Mouse (Mus musculus) stomach, postnatal 0 days (tissue): ENCODE data around the gene Arhgap15. TPM values are rescaled to one million over a fixed set of nuclear protein-coding genes. Genes with fewer than 3 reads are reported as not detected.
"Not testable (repeated sequence)": the region's sequence is repeated elsewhere in the genome, so short reads cannot be mapped to it uniquely, and the experiment has no call there.

ENCODE experiments used
- ATAC-seq: fragments of 200-750 bp; cut with Nextera tagmentation; 2 replicates; pipeline ENCODE4 v1.8.0; 2017; ENCODE audit not compliant: low FRiP score, low TSS enrichment
- DNase-seq: peaks from one replicate; pipeline ENCODE4 v3.0.0-alpha.2; 2016; ENCODE audit warnings: low spot score
- H3K27ac ChIP-seq: fragments of 300-500 bp; sonication (generic); replicated peaks from 2 replicates; pipeline ENCODE4 v1.5.1; 2014; ENCODE audit warnings: mild to moderate bottlenecking, control low read depth
- H3K27me3 ChIP-seq: fragments of 300-500 bp; sonication (generic); 2 replicates; pipeline ENCODE4 v1.6.1; 2014; ENCODE audit warnings: low read length; ENCODE audit not compliant: control insufficient read depth, insufficient read depth
- H3K36me3 ChIP-seq: fragments of 300-500 bp; sonication (generic); 2 replicates; pipeline ENCODE4 v1.6.1; 2014; ENCODE audit warnings: low read length, mixed read lengths; ENCODE audit not compliant: control insufficient read depth, insufficient read depth
- H3K4me1 ChIP-seq: fragments of 300-500 bp; sonication (generic); replicated peaks from 2 replicates; pipeline ENCODE4 v1.6.1; 2014; ENCODE audit warnings: antibody characterized with exemption; ENCODE audit not compliant: control insufficient read depth, insufficient read depth
- H3K4me2 ChIP-seq: fragments of 300-500 bp; sonication (generic); replicated peaks from 2 replicates; pipeline ENCODE4 v1.6.1; 2014; ENCODE audit warnings: low read depth, mild to moderate bottlenecking, control low read depth, moderate library complexity
- H3K4me3 ChIP-seq: fragments of 300-500 bp; sonication (generic); 2 replicates; pipeline ENCODE4 v1.5.1; 2014; ENCODE audit warnings: low read depth, low read length, control low read depth
- H3K9ac ChIP-seq: fragments of 300-500 bp; sonication (generic); 2 replicates; pipeline ENCODE4 v1.6.1; 2014; ENCODE audit warnings: mild to moderate bottlenecking, low read length, control low read depth, mixed read lengths
- H3K9me3 ChIP-seq: fragments of 300-500 bp; sonication (generic); 2 replicates; pipeline ENCODE4 v1.6.1; 2016; ENCODE audit warnings: low read length; ENCODE audit not compliant: control insufficient read depth
- CTCF ChIP-seq: IDR thresholded peaks from 2 replicates; pipeline ENCODE4 v1.5.1; 2016; ENCODE audit warnings: antibody characterized with exemption, low read depth, mild to moderate bottlenecking, moderate library complexity
- EP300 ChIP-seq: optimal IDR thresholded peaks from 2 replicates; pipeline ENCODE3; 2016; ENCODE audit warnings: antibody characterized with exemption
- WGBS: fragments of 180-500 bp; shearing (Covaris S2); extraction: QIAGEN DNeasy Blood & Tissue Kit; methylation state at CpG from one replicate; pipeline ENCODE4 v1.1.7; 2014; 5-methylcytosine and 5-hydroxymethylcytosine counted together
- polyA plus RNA-seq: library from polyadenylated mRNA; unstranded; fragments of >200 nt; fragmentation: Nextera tagmentation; extraction: Ambion mirVana; gene quantifications from 2 replicates; pipeline ENCODE4 v1.2.1, GENCODE M21; 2015

Arhgap15 gene
- polyA plus RNA-seq, 1 experiment from 2014 or later = 0.93 TPM

- Histone ChIP-seq H3K9me3 (no peaks in the 10 kb centered on the region), H3K27ac (no peak overlapping the region), H3K4me3 (no peak overlapping the region), H3K4me1 (no peaks in the 10 kb centered on the region), H3K27me3 (no peaks in the 10 kb centered on the region), H3K4me2 (no peak overlapping the region), H3K36me3 (no peaks in the 10 kb centered on the region), H3K9ac (no peak overlapping the region)
- WGBS = 94% methylated on average over 3 of the region's 3 CpGs
- TF ChIP-seq EP300 = no peak
- no peak for TF ChIP-seq CTCF
- DNase-seq (no peak), ATAC-seq (no peak)
Measured at GRCm38 (mm10) chr2:43728831-43729230, 19.8 kb upstream of the Arhgap15 start.

DNA sequence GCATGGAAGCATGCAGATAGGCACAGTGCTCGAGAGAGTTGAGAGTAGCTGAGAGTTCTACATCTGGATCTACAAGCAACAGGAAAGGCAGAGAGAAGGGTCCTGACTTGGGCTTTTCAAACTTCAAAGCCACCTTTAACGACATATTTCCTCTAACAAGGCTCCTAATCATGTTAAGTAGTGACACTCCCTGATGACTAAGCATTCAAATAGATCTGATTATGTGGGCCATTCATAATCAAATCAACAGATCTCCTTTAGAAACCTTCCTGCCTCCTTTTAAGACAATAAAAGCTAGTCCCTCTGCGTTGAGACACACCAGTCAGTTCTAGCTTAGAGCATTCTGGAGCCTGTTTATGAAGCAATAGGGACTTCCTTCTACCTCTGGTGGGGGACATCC lies 16.2 kb upstream of the Arhgap15 start:
- H3K9ac ChIP-seq = no peak overlapping the region
- no peaks in the 10 kb centered on the region for H3K36me3 ChIP-seq
- no peak for TF ChIP-seq EP300
- TF ChIP-seq CTCF = no peak
- H3K4me3 ChIP-seq = no peak overlapping the region
- H3K9me3 ChIP-seq = no peaks in the 10 kb centered on the region
- no peaks in the 10 kb centered on the region for H3K4me1 ChIP-seq
- DNase-seq (no peak), ATAC-seq (no peak)
- WGBS = 47% methylated on average over 3 of the region's 3 CpGs
- H3K27ac ChIP-seq = no peak overlapping the region
- no peak overlapping the region for H3K4me2 ChIP-seq
- H3K27me3 ChIP-seq = no peaks in the 10 kb centered on the region

DNA sequence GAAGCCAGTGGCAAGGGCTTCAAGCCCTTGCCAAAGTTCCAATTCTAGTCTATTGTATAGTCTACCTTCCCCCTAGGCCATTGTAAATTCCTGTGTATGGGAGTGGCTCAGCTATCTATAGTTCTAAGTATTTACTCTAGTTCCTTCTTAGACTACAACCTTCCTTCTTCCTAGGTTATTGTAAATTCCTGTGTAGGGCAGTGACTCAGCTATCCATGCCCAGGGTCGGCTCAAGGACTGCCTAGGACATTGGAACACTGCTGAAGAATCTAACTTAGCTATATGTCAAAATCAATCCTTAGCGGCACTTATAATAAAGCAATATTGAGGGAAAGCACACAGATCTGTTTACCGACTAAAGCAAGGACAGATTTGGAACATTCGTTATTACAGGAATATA lies 13.6 kb upstream of the Arhgap15 start:
- H3K27ac ChIP-seq, H3K4me3 ChIP-seq, DNase-seq, H3K9me3 ChIP-seq, H3K36me3 ChIP-seq, H3K9ac ChIP-seq, H3K27me3 ChIP-seq, ATAC-seq, H3K4me2 ChIP-seq, H3K4me1 ChIP-seq: not testable (repeated sequence)
- 72% methylated on average over 4 of the region's 4 CpGs for WGBS

DNA sequence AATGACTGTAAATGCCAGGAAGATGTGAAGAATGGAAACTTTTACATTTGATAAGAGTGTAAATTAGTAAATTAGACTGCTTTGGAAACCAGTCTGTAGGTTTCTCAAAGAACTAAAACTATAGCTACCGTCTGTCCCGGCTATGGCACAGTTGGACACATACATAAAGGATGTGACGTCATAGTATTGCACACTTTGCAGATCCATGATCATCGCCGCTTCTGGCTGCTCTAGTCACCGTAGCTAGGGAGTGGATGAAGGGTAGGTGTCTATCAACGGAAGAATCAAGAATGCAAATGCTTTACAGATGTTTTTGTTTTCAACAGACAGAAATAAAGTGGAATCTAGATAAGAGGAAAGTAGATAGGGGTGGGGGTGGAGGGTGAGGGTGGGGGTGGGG lies 11.1 kb upstream of the Arhgap15 start:
- Histone ChIP-seq H3K27me3 (no peaks in the 10 kb centered on the region), H3K9ac (no peak overlapping the region), H3K27ac (no peak overlapping the region), H3K4me1 (no peaks in the 10 kb centered on the region), H3K4me3 (no peak overlapping the region), H3K4me2 (no peak overlapping the region), H3K9me3 (no peaks in the 10 kb centered on the region), H3K36me3 (no peaks in the 10 kb centered on the region)
- ATAC-seq = no peak
- TF ChIP-seq EP300 (no peak), CTCF (no peak)
- WGBS = 93% methylated on average over 7 of the region's 7 CpGs
- no peak for DNase-seq

- Histone ChIP-seq H3K4me3 (no peak overlapping the region), H3K36me3 (no peaks in the 10 kb centered on the region), H3K27me3 (no peaks in the 10 kb centered on the region), H3K9ac (no peak overlapping the region), H3K9me3 (no peaks in the 10 kb centered on the region), H3K4me1 (no peaks in the 10 kb centered on the region), H3K4me2 (no peak overlapping the region), H3K27ac (no peak overlapping the region)
- ATAC-seq (no peak), DNase-seq (no peak)
- no peak for TF ChIP-seq CTCF
- TF ChIP-seq EP300 = no peak
- 83% methylated on average over 10 of the region's 10 CpGs for WGBS
Measured at GRCm38 (mm10) chr2:43738562-43739112, 10.0 kb upstream of the Arhgap15 start.

DNA sequence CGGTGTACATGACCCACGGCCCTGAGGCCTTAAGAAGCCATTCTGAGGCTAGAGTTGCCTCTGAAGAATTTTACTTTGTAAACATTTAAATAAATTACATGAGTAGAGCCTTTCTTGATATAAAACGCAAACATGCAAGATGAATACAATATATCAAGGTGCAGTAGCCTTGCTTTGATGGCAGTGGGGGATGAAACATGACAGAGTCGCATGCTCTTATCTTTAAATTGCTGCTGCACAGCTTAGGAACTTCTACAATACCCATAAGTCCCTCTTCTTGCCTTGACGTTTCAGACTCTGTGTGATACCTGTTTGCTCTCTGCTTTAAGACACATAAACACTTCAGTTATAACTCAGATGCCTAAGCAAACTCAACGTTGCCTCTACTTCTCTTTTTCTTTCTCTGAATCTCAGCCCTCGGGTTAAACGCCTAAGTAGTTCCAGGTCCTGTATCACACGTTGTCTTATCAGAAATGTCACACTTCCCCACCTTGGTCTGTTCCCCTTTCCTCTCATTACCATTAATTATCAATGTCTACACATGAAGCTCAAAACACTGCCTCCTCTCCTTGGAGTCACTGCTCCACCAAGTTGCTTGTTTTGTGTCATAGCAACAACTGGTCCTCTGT lies 9.3 kb upstream of the Arhgap15 start:
- DNase-seq (no peak), ATAC-seq (no peak)
- WGBS = 71% methylated on average over 9 of the region's 9 CpGs
- H3K9me3 ChIP-seq = no peaks in the 10 kb centered on the region
- no peak overlapping the region for H3K4me3 ChIP-seq
- H3K4me1 ChIP-seq = no peaks in the 10 kb centered on the region
- no peak overlapping the region for H3K4me2 ChIP-seq
- no peak overlapping the region for H3K9ac ChIP-seq
- H3K36me3 ChIP-seq = no peaks in the 10 kb centered on the region
- H3K27ac ChIP-seq = no peak overlapping the region
- TF ChIP-seq EP300 (no peak), CTCF (no peak)
- no peaks in the 10 kb centered on the region for H3K27me3 ChIP-seq
